Mouse (Mus musculus) cortical plate, adult 2 months (tissue): ENCODE results near the gene Tchhl1. TPM values are rescaled to one million over a fixed set of nuclear protein-coding genes. Genes with fewer than 3 reads are reported as not detected.

Source experiments
- H3K27ac ChIP-seq: fragments of 200-500 bp; 2 replicates; pipeline ENCODE4 v1.5.1; 2012; ENCODE audit warnings: low read length, control low read depth, inconsistent platforms; ENCODE audit not compliant: insufficient read depth
- H3K4me1 ChIP-seq: fragments of 200-500 bp; 2 replicates; pipeline ENCODE4 v1.6.1; 2011; ENCODE audit warnings: low read length; ENCODE audit not compliant: control insufficient read depth, insufficient read depth
- H3K4me3 ChIP-seq: fragments of 200-500 bp; 2 replicates; pipeline ENCODE4 v1.5.1; 2011; ENCODE audit warnings: mild to moderate bottlenecking, low read length, control low read depth; ENCODE audit not compliant: insufficient read depth
- CTCF ChIP-seq: fragments of 200-500 bp; IDR thresholded peaks from 2 replicates; pipeline ENCODE4 v1.5.1; 2011; ENCODE audit warnings: mild to moderate bottlenecking, control low read depth, low read length; ENCODE audit not compliant: insufficient read depth; ENCODE audit errors: extremely low read depth
- POLR2A ChIP-seq: fragments of 200-500 bp; IDR thresholded peaks from 2 replicates; pipeline ENCODE4 v1.6.1; 2011; ENCODE audit warnings: mild to moderate bottlenecking, low read length, control low read depth; ENCODE audit not compliant: insufficient read depth; ENCODE audit errors: extremely low read depth
- polyA plus RNA-seq: library from polyadenylated mRNA; depleted of rRNA; stranded (reverse); fragments of >200 nt; gene quantifications from 2 replicates; pipeline ENCODE4 v1.2.3, GENCODE M21; 2012

Gene Tchhl1
- polyA plus RNA-seq, 1 experiment = not detected

GRCm38 (mm10) chr3:93499129-93499528 lies 30.6 kb downstream of the Tchhl1 start:
- TF ChIP-seq CTCF = no peak
- no peak for TF ChIP-seq POLR2A
- Histone ChIP-seq H3K4me1 (no peaks in the 10 kb centered on the region), H3K4me3 (no peak overlapping the region), H3K27ac (no peak overlapping the region)

GRCm38 (mm10) chr3:93504536-93505189 lies 36.1 kb downstream of the Tchhl1 start:
- no peak overlapping the region for H3K27ac ChIP-seq
- TF ChIP-seq POLR2A (no peak), CTCF (no peak)
- H3K4me1 ChIP-seq = no peaks in the 10 kb centered on the region
- no peak overlapping the region for H3K4me3 ChIP-seq

GRCm38 (mm10) chr3:93505960-93506863 lies 37.7 kb downstream of the Tchhl1 start:
- Histone ChIP-seq H3K27ac (no peak overlapping the region), H3K4me3 (no peak overlapping the region), H3K4me1 (no peaks in the 10 kb centered on the region)
- TF ChIP-seq CTCF (no peak), POLR2A (no peak)

GRCm38 (mm10) chr3:93506881-93507325 lies 38.3 kb downstream of the Tchhl1 start:
- TF ChIP-seq CTCF (no peak), POLR2A (no peak)
- no peak overlapping the region for H3K4me3 ChIP-seq
- no peak overlapping the region for H3K27ac ChIP-seq
- no peaks in the 10 kb centered on the region for H3K4me1 ChIP-seq

- H3K4me3 ChIP-seq = no peak overlapping the region
- H3K27ac ChIP-seq = no peak overlapping the region
- H3K4me1 ChIP-seq = no peaks in the 10 kb centered on the region
- TF ChIP-seq POLR2A (no peak), CTCF (no peak)
Measured at GRCm38 (mm10) chr3:93509301-93509700, 40.7 kb downstream of the Tchhl1 start.

GRCm38 (mm10) chr3:93511036-93511435 lies 42.5 kb downstream of the Tchhl1 start:
- Histone ChIP-seq H3K4me1 (no peaks in the 10 kb centered on the region), H3K27ac (no peak overlapping the region), H3K4me3 (no peak overlapping the region)
- no peak for TF ChIP-seq CTCF
- TF ChIP-seq POLR2A = no peak

- no peak for TF ChIP-seq POLR2A
- TF ChIP-seq CTCF = no peak
Measured at GRCm38 (mm10) chr3:93511801-93512200, 43.2 kb downstream of the Tchhl1 start.

GRCm38 (mm10) chr3:93512386-93513101 lies 44.0 kb downstream of the Tchhl1 start:
- no peak overlapping the region for H3K27ac ChIP-seq
- H3K4me3 ChIP-seq = no peak overlapping the region
- no peaks in the 10 kb centered on the region for H3K4me1 ChIP-seq
- TF ChIP-seq CTCF (no peak), POLR2A (no peak)

More at GRCm38 (mm10) chr3:93511801-93512200, 43.2 kb downstream of the Tchhl1 start:
- no peak overlapping the region for H3K27ac ChIP-seq
- no peaks in the 10 kb centered on the region for H3K4me1 ChIP-seq
- H3K4me3 ChIP-seq = no peak overlapping the region

- Histone ChIP-seq H3K27ac (no peak overlapping the region), H3K4me1 (no peaks in the 10 kb centered on the region), H3K4me3 (no peak overlapping the region)
- TF ChIP-seq POLR2A (no peak), CTCF (no peak)
Measured at GRCm38 (mm10) chr3:93514628-93515027, 46.1 kb downstream of the Tchhl1 start.
